18 mouse cellular contexts compared by ENCODE assay signal in the genomic region with DNA sequence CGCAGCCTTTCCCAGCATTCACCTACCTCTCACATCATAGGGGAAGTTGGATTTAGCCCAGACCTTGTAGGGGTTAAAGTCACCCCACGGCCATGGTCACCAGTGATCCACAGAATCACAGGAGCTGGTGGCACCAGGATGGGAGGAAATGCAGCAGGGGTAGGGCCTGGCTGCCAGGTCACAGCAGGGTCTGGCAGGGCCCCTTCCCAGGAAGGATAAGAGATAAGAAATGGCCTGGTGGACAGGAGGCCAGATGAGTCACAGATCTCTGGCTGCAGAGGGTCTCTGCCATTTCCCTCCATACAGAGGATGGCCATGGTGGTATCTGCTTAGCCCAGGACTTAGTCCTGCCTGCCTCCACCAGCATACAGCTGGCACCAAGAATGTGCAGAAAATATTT.
A peak's percentile ranks its signal among the peaks of the same experiment; 100 is the strongest.
DNase-seq lines count a peak whose midpoint lies in the region; ATAC-seq lines count a peak whose summit lies in the region.
"Had no signal": no experiment of that assay in that cellular context is flagged by ENCODE, and none has a peak within 500 bp of the region (broad histone marks: within the 10 kb centered on the region; RNA-seq: fewer than 3 reads in every experiment).

No protein-coding gene starts in this region.

- H3K4me1 ChIP-seq in heart, embryonic 12.5 days (replicated peaks): peaks cover 72% of the 10 kb centered on the region
- H3K4me1 ChIP-seq in midbrain, embryonic 12.5 days: peaks cover 60% of the 10 kb centered on the region
- H3K4me1 ChIP-seq in midbrain, embryonic 16.5 days (ENCODE audit: control insufficient read depth, insufficient read depth, low read length): peaks cover 44% of the 10 kb centered on the region
- H3K4me1 ChIP-seq in neural tube, embryonic 15.5 days: peaks cover 51% of the 10 kb centered on the region

- 0 out of 2 replicates have a peak overlapping the region, but pooled peaks have one; percentile 43 for H3K9ac ChIP-seq in heart, embryonic 12.5 days
- no peak overlapping the region for H3K9ac ChIP-seq in midbrain, embryonic 12.5 days (replicated peaks)
- no peak overlapping the region for H3K9ac ChIP-seq in midbrain, embryonic 16.5 days (ENCODE audit: low read depth, low read length)
- H3K9ac ChIP-seq in neural tube, embryonic 15.5 days (replicated peaks): no peak overlapping the region; the same call in 1 of the 2 replicates
- H3K9ac ChIP-seq: embryonic facial prominence, embryonic 15.5 days had no signal

- DNase-seq in cerebellum, adult 11-12 months: peak; percentile 61
- no peak for DNase-seq in cerebellum, adult 8-10 months
- no peak for DNase-seq in heart, postnatal 4 days
- DNase-seq in thymus, postnatal 14 days: no peak
- DNase-seq: heart, postnatal 14 days; kidney, adult 8-10 months; liver; lung, adult 2 months; retina, postnatal 1 day; thymus, postnatal 4 days had no signal

- ATAC-seq in heart, embryonic 12.5 days (ENCODE audit: insufficient number of reproducible peaks, low FRiP score): no peak
- ATAC-seq in midbrain, embryonic 12.5 days (ENCODE audit: low FRiP score, low read depth): no peak
- no peak for ATAC-seq in midbrain, embryonic 16.5 days
- ATAC-seq in neural tube, embryonic 15.5 days (ENCODE audit: low FRiP score): no peak
- ATAC-seq: Patski had no signal

- no peak overlapping the region for H3K4me2 ChIP-seq in heart, embryonic 12.5 days
- no peak overlapping the region for H3K4me2 ChIP-seq in midbrain, embryonic 12.5 days (replicated peaks)
- H3K4me2 ChIP-seq in midbrain, embryonic 16.5 days (ENCODE audit: low read length): no peak overlapping the region
- H3K4me2 ChIP-seq in neural tube, embryonic 15.5 days: no peak overlapping the region
- H3K4me2 ChIP-seq: embryonic facial prominence, embryonic 15.5 days had no signal

- H3K36me3 ChIP-seq in heart, embryonic 12.5 days: no peaks in the 10 kb centered on the region
- H3K36me3 ChIP-seq in midbrain, embryonic 12.5 days: no peaks in the 10 kb centered on the region
- H3K36me3 ChIP-seq in midbrain, embryonic 16.5 days (ENCODE audit: control insufficient read depth, insufficient read depth, low read length): no peaks in the 10 kb centered on the region
- H3K36me3 ChIP-seq in neural tube, embryonic 15.5 days: no peaks in the 10 kb centered on the region
- H3K36me3 ChIP-seq: embryonic facial prominence, embryonic 15.5 days had no signal

- peak overlapping the region; percentile 61 for H3K27ac ChIP-seq in heart, embryonic 12.5 days (ENCODE audit: poor library complexity, severe bottlenecking)
- 0 out of 2 replicates have a peak overlapping the region, but pooled peaks have one; percentile 52 for H3K27ac ChIP-seq in midbrain, embryonic 12.5 days (replicated peaks)
- H3K27ac ChIP-seq in midbrain, embryonic 16.5 days (ENCODE audit: low read length): no peak overlapping the region; the same call in 1 of the 2 replicates
- H3K27ac ChIP-seq in neural tube, embryonic 15.5 days (replicated peaks): 0 out of 2 replicates have a peak overlapping the region, but pooled peaks have one; percentile 18
- H3K27ac ChIP-seq: embryonic facial prominence, embryonic 15.5 days; stomach, postnatal 0 days had no signal

- H3K9me3 ChIP-seq in heart, embryonic 12.5 days (replicated peaks): no peaks in the 10 kb centered on the region
- no peaks in the 10 kb centered on the region for H3K9me3 ChIP-seq in midbrain, embryonic 12.5 days
- H3K9me3 ChIP-seq in midbrain, embryonic 16.5 days (replicated peaks; ENCODE audit: control insufficient read depth, low read length, poor library complexity, severe bottlenecking): no peaks in the 10 kb centered on the region
- no peaks in the 10 kb centered on the region for H3K9me3 ChIP-seq in neural tube, embryonic 15.5 days (replicated peaks)
- H3K9me3 ChIP-seq: embryonic facial prominence, embryonic 15.5 days had no signal

- no peak overlapping the region for H3K4me3 ChIP-seq in heart, embryonic 12.5 days
- H3K4me3 ChIP-seq in midbrain, embryonic 12.5 days: no peak overlapping the region
- no peak overlapping the region for H3K4me3 ChIP-seq in midbrain, embryonic 16.5 days (ENCODE audit: low read depth, low read length)
- no peak overlapping the region for H3K4me3 ChIP-seq in neural tube, embryonic 15.5 days (replicated peaks)
- H3K4me3 ChIP-seq: embryonic facial prominence, embryonic 15.5 days; megakaryocyte, embryonic 14.5 days had no signal

- no peaks in the 10 kb centered on the region for H3K27me3 ChIP-seq in heart, embryonic 12.5 days (replicated peaks)
- no peaks in the 10 kb centered on the region for H3K27me3 ChIP-seq in midbrain, embryonic 12.5 days
- H3K27me3 ChIP-seq in midbrain, embryonic 16.5 days (ENCODE audit: control insufficient read depth, insufficient read depth, low read depth, low read length): no peaks in the 10 kb centered on the region
- no peaks in the 10 kb centered on the region for H3K27me3 ChIP-seq in neural tube, embryonic 15.5 days (replicated peaks)
- H3K27me3 ChIP-seq: embryonic facial prominence, embryonic 15.5 days; Patski had no signal

- 33% methylated on average over 2 of the region's 2 CpGs for WGBS in heart, embryonic 12.5 days
- 86% methylated on average over 2 of the region's 2 CpGs for WGBS in midbrain, embryonic 12.5 days
- WGBS in midbrain, embryonic 16.5 days: 73% methylated on average over 2 of the region's 2 CpGs
- WGBS in neural tube, embryonic 15.5 days: 90% methylated on average over 2 of the region's 2 CpGs
